10 mouse cellular contexts compared by ENCODE assay signal in the genomic region with DNA sequence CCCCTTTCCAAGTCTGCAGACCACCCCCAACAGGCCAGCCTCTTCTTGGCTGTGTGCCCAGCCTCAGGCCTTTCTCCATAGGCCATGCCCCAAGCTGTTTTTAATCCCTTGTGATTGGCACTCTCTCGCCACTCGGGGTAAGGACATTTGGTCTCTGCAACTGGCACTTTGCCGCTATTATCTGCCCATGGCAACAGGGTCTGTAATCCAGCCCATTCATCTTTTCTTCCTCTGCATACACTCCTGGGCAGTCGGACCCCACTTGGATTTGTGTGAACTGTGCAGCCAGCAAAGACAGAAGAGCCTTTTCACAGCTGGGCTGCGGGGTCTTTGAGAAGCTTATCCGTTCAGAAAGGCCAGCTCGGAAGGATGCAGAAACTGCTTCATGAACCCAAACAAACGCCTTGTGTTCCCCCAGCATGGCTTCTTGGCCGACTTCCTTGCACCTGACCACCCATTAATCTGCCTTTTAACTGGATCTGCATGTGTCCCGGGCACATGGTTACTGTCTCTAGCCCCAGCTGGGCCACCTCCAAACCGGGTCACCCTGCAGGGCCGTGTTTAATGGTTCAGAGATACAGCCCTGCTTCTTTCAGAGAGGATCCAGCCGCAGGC.
A peak's percentile ranks its signal among the peaks of the same experiment; 100 is the strongest.
DNase-seq lines count a peak whose midpoint lies in the region; ATAC-seq and TF ChIP-seq lines count a peak whose summit lies in the region.
"Had no signal": no experiment of that assay in that cellular context is flagged by ENCODE, and none has a peak within 500 bp of the region (broad histone marks: within the 10 kb centered on the region; RNA-seq: fewer than 3 reads in every experiment).

No protein-coding gene starts in this region.

- H3K4me3 ChIP-seq in kidney, postnatal 0 days (replicated peaks; ENCODE audit: low read depth, low read length): no peak overlapping the region
- H3K4me3 ChIP-seq: embryonic facial prominence, embryonic 13.5 days; limb, embryonic 15.5 days had no signal

- peak; percentile 59 for DNase-seq in kidney, postnatal 0 days (ENCODE audit: low spot score)
- DNase-seq in kidney, postnatal 36 days: no peak
- DNase-seq in cerebellum, adult 9-10 months: peak; percentile 92
- peak; percentile 9 to 22 for DNase-seq in frontal cortex, postnatal 25 days (ENCODE audit: low spot score in 2 of 2)
- peak; percentile 63 to 72 for DNase-seq in left cerebral cortex, postnatal 10 days (ENCODE audit: extremely low spot score in 1 of 2, low spot score in 2 of 2)
- DNase-seq in right cerebral cortex, postnatal 10 days (ENCODE audit: low spot score in 2 of 2): peak; percentile 83
- no peak for DNase-seq in T-cell, adult 2 months (ENCODE audit: low spot score)

- intact Hi-C loops in left cerebral cortex, postnatal 10 days (cut with DNase I): no loop called here

- 37% methylated on average over 13 of the region's 13 CpGs for WGBS in kidney, postnatal 0 days

- no peaks in the 10 kb centered on the region for H3K36me3 ChIP-seq in kidney, postnatal 0 days (ENCODE audit: insufficient read depth, low read length)
- H3K36me3 ChIP-seq: embryonic facial prominence, embryonic 13.5 days; limb, embryonic 15.5 days had no signal

- H3K4me2 ChIP-seq in kidney, postnatal 0 days (ENCODE audit: low read length): no peak overlapping the region
- H3K4me2 ChIP-seq: embryonic facial prominence, embryonic 13.5 days; limb, embryonic 15.5 days had no signal

- H3K9me3 ChIP-seq in kidney, postnatal 0 days (replicated peaks; ENCODE audit: low read length): no peaks in the 10 kb centered on the region
- H3K9me3 ChIP-seq: embryonic facial prominence, embryonic 13.5 days; limb, embryonic 15.5 days had no signal

- no peaks in the 10 kb centered on the region; the same call in 1 of the 2 replicates for H3K4me1 ChIP-seq in kidney, postnatal 0 days (replicated peaks; ENCODE audit: insufficient read depth, low read length)

- TF ChIP-seq CTCF in kidney, postnatal 0 days (IDR thresholded peaks at IDR 0.05; ENCODE audit: low read depth): no peak

- H3K27ac ChIP-seq in kidney, postnatal 0 days: no peak overlapping the region
- H3K27ac ChIP-seq: embryonic facial prominence, embryonic 13.5 days; limb, embryonic 15.5 days had no signal

- no peak overlapping the region for H3K9ac ChIP-seq in kidney, postnatal 0 days (ENCODE audit: low read depth, low read length)
- H3K9ac ChIP-seq: embryonic facial prominence, embryonic 13.5 days; limb, embryonic 15.5 days had no signal

- ATAC-seq in kidney, postnatal 0 days (replicated peaks; ENCODE audit: low FRiP score, low read depth): no peak
- ATAC-seq in erythroid progenitor cell, adult 5-6 weeks (replicated peaks; ENCODE audit: low FRiP score, poor library complexity, severe bottlenecking): no peak

- H3K27me3 ChIP-seq in kidney, postnatal 0 days (ENCODE audit: insufficient read depth, low read length): no peaks in the 10 kb centered on the region
- H3K27me3 ChIP-seq: embryonic facial prominence, embryonic 13.5 days had no signal

Comparison
In these comparisons a context has a peak if more than half of its experiments do, and no peak if none do; other contexts are left out.
1. DNase-seq: peak in kidney, postnatal 0 days (single experiment), cerebellum, adult 9-10 months (single experiment), frontal cortex, postnatal 25 days (2 of 2), left cerebral cortex, postnatal 10 days (2 of 2) and right cerebral cortex, postnatal 10 days (2 of 2); none in kidney, postnatal 36 days (0 of 2) and T-cell, adult 2 months (single experiment).